Mouse (Mus musculus) limb, embryonic 11.5 days (tissue): ENCODE results near the gene Camsap2. TPM values are rescaled to one million over a fixed set of nuclear protein-coding genes. Genes with fewer than 3 reads are reported as not detected.

Source experiments
- ATAC-seq: fragments of 200-750 bp; cut with Nextera tagmentation; 2 replicates; pipeline ENCODE4 v1.8.0; 2017; ENCODE audit warnings: low read depth; ENCODE audit not compliant: insufficient number of reproducible peaks, low FRiP score, low TSS enrichment
- DNase-seq: peaks from one replicate; pipeline ENCODE4 v3.0.0-alpha.2; 2015; ENCODE audit warnings: low spot score
- H3K27ac ChIP-seq: fragments of 300-500 bp; sonication (generic); replicated peaks from 2 replicates; pipeline ENCODE4 v1.5.1; 2014; ENCODE audit warnings: low read depth, mild to moderate bottlenecking, low read length
- H3K27me3 ChIP-seq: fragments of 300-500 bp; sonication (generic); 2 replicates; pipeline ENCODE4 v1.6.1; 2014; ENCODE audit warnings: mild to moderate bottlenecking, low read length, mixed read lengths; ENCODE audit not compliant: control insufficient read depth, insufficient read depth
- H3K36me3 ChIP-seq: fragments of 300-500 bp; sonication (generic); 2 replicates; pipeline ENCODE4 v1.6.1; 2014; ENCODE audit warnings: mild to moderate bottlenecking, low read length, moderate library complexity, mixed read lengths; ENCODE audit not compliant: control insufficient read depth, insufficient read depth
- H3K4me1 ChIP-seq: fragments of 300-500 bp; sonication (generic); 2 replicates; pipeline ENCODE4 v1.6.1; 2014; ENCODE audit warnings: low read length, mixed read lengths; ENCODE audit not compliant: control insufficient read depth, insufficient read depth
- H3K4me2 ChIP-seq: fragments of 300-500 bp; sonication (generic); 2 replicates; pipeline ENCODE4 v1.6.1; 2014; ENCODE audit warnings: low read depth, mild to moderate bottlenecking, moderate library complexity; ENCODE audit not compliant: severe bottlenecking
- H3K4me3 ChIP-seq: fragments of 300-500 bp; sonication (generic); 2 replicates; pipeline ENCODE4 v1.5.1; 2014; ENCODE audit warnings: low read depth, low read length
- H3K9ac ChIP-seq: fragments of 300-500 bp; sonication (generic); 2 replicates; pipeline ENCODE4 v1.6.1; 2014; ENCODE audit warnings: mild to moderate bottlenecking, low read length
- H3K9me3 ChIP-seq: fragments of 300-500 bp; sonication (generic); 2 replicates; pipeline ENCODE4 v1.6.1; 2016; ENCODE audit warnings: low read length; ENCODE audit not compliant: control insufficient read depth
- WGBS: fragments of 180-500 bp; shearing (Covaris S2); extraction: QIAGEN DNeasy Blood & Tissue Kit; methylation state at CpG from one replicate; pipeline ENCODE4 v1.1.7; 2014; 5-methylcytosine and 5-hydroxymethylcytosine counted together
- polyA plus RNA-seq: library from polyadenylated mRNA; unstranded; fragments of >200 nt; fragmentation: Nextera tagmentation; extraction: Ambion mirVana; gene quantifications from 2 replicates; pipeline ENCODE4 v1.2.1, GENCODE M21; 2014

Camsap2 gene
- polyA plus RNA-seq, 1 experiment from 2014 or later, result 20.6 TPM

DNA sequence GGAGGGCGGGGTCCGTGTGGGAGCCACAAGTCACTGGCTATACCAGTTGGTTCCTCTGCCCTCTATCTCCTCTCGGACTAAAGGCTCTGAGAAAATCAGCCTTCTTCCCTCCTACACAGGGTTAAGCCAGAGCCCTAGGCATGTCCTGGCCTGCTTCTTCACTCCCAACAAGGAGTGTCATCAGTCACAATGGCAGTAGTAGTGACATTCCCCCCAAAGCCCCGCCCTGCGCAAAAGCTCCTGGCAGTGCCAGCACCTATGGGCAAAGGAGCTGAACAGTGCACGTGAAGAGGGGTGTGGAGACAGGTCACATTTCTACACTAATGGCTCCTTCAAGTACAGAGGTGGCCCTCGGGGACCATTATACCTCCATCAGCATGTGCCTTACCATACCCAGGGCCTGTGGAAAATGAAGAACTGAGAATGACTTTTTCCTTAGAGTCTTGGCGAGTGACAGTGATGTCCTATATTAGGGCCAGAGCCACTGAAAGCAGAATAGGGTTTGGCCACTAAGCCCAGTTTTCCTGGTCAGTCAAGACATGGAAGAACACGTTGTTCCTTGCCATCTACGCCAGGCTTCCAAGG, 122.1 kb downstream of the Camsap2 start:
- WGBS, result 87% methylated on average over 10 of the region's 10 CpGs
- H3K36me3 ChIP-seq, result peaks cover 9% of the 10 kb centered on the region; the same call in 1 of the 2 replicates
- H3K4me1 ChIP-seq, result peaks cover 5% of the 10 kb centered on the region

DNA sequence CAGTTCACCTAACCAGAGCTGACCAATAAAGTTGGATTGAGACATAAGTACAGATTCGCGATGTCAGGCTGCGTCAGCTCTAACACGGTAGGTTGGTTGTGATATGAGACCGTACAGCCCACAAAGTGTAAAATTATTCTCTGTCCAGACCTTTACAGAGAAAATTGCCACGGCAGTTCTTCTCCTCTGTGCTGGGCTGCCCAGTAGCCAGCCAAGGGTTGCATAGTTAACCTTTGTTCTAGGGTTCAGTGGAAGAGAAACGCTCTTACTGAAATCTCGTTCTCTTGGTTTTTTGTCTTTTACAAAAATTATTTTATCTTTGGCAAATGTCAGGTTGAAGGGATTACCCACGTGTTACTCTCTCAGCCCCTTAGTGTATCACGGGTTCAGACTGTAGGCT, 123.5 kb downstream of the Camsap2 start:
- Histone ChIP-seq H3K27me3 (no peaks in the 10 kb centered on the region), H3K27ac (no peak overlapping the region), H3K9ac (no peak overlapping the region), H3K4me3 (no peak overlapping the region), H3K9me3 (no peaks in the 10 kb centered on the region), H3K36me3 (peaks cover 9% of the 10 kb centered on the region; the same call in 1 of the 2 replicates), H3K4me1 (no peaks in the 10 kb centered on the region), H3K4me2 (no peak overlapping the region)
- DNase-seq (no peak), ATAC-seq (no peak)
- 93% methylated on average over 10 of the region's 10 CpGs for WGBS

More for the DNA sequence above, 122.1 kb downstream of the Camsap2 start:
- H3K9me3 ChIP-seq, result no peaks in the 10 kb centered on the region
- no peak overlapping the region for H3K4me2 ChIP-seq
- H3K27me3 ChIP-seq, result no peaks in the 10 kb centered on the region
- no peak overlapping the region for H3K9ac ChIP-seq
- no peak overlapping the region for H3K27ac ChIP-seq
- no peak for DNase-seq
- ATAC-seq, result no peak
- no peak overlapping the region for H3K4me3 ChIP-seq

DNA sequence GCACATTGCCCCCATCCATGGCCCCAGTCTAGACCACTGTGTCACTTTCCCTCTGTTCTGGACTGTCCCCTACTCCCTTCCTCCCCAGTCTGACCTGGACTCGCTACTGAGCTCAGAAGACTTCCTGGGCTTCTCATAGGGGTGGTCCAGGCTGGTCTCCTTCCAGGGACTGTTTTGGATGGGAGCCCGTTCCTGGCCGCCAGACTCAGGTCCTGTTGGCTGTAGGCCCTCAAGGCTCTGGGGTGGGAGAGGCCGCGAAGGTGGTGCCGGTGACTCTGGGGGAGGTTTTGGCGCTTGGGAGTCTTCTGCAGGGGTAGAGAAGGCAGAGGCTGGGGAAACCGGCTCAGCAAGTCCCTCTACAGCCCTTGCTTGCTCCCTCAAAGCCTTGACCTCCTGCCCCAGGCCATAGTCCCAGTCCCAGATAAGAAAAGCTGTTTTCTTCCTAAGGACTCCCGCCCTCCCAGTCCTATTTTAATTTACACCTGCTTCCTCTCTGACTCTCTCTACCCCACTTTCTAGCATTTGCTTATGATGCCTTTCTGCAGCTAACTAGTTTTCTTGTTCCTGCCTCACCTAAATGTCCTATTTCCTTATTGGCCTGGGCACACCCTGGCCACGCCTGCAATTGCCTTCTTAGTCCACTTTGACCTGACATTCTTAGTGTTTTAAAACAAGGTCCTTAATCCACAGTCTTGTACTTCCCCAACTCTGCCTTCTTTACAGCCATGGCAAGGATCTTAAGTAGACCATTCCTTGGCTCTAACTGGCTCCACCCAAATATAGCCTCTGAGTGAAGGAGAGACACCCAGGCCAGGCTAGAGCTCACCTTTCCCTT, 125.7 kb downstream of the Camsap2 start:
- 84% methylated on average over 10 of the region's 10 CpGs for WGBS
- Histone ChIP-seq H3K4me3 (no peak overlapping the region), H3K9me3 (no peaks in the 10 kb centered on the region), H3K36me3 (peaks cover 12% of the 10 kb centered on the region; the same call in 1 of the 2 replicates), H3K4me1 (no peaks in the 10 kb centered on the region), H3K27me3 (no peaks in the 10 kb centered on the region), H3K27ac (no peak overlapping the region), H3K9ac (no peak overlapping the region), H3K4me2 (no peak overlapping the region)
- DNase-seq, result no peak
- no peak for ATAC-seq

Other genes with a start within 250 kb of the Camsap2 start
- gene Kif21b, start 214.7 kb downstream of the Camsap2 start, polyA plus RNA-seq, result 8.9 and 10.2 TPM in 2 replicates
- 0.33 and 0.40 TPM in 2 replicates for gene Mroh3, start 133.3 kb downstream of the Camsap2 start, polyA plus RNA-seq
- gene Inava, start 111.8 kb downstream of the Camsap2 start, polyA plus RNA-seq, result 26.8 and 27.8 TPM in 2 replicates
- not detected in 2 replicates for gene Gpr25, start 85.2 kb downstream of the Camsap2 start, polyA plus RNA-seq
- gene Ddx59, start 69.2 kb upstream of the Camsap2 start, polyA plus RNA-seq, result 19.2 and 19.5 TPM in 2 replicates
- gene Kif14, start 120.2 kb upstream of the Camsap2 start, polyA plus RNA-seq, result 9.7 and 9.9 TPM in 2 replicates